Mouse (Mus musculus): ENCODE data around the gene Rasal1. TPM values are rescaled to one million over a fixed set of nuclear protein-coding genes. Genes with fewer than 3 reads are reported as not detected.

Rasal1 gene
- total and polyA plus RNA-seq, 3 experiments: 0.69 to 4.5 TPM; not detected in 1

DNA sequence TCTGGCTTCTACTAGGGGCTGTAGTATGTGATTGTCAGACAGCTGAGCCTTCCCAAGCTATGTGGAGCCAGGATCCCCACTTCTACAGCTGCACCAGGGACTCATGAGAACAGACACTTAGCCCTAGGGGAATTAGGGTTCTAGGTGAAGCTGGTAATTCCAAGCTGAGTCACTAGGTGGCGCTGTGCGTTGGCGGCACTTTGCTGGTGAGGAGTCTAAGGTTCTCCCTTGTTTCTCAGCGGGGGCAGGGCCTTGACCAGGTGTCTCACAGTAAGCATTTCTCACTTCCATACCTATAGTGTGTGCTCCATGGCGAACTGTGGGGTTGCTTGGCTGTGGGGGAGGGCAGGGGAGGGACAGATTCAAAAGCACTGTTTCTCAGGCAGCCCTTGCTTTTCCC is 29.4 kb upstream of the Rasal1 start:
- no peak overlapping the region for H3K27ac ChIP-seq (ENCODE audit: control insufficient read depth, low read depth, low read length)
- no peak for TF ChIP-seq POLR2AphosphoS2 (IDR thresholded peaks at IDR 0.05; ENCODE audit: low read length)
- no peak for TF ChIP-seq ZNF384 (IDR thresholded peaks at IDR 0.05; ENCODE audit: low read depth, low read length)
- TF ChIP-seq CHD2 (IDR thresholded peaks at IDR 0.05; ENCODE audit: low read length): no peak
- TF ChIP-seq EP300 (IDR thresholded peaks at IDR 0.05; ENCODE audit: low read depth in 1 of 2, low read length in 2 of 2): no peak
- no peak for TF ChIP-seq NRF1 (IDR thresholded peaks at IDR 0.05; ENCODE audit: insufficient read depth, low read depth, low read length, poor library complexity, severe bottlenecking)
- peak; percentile 92 to 98 (median 94) for TF ChIP-seq CTCF (IDR thresholded peaks at IDR 0.05 in 2 of 3, conservative IDR thresholded peaks at IDR 0.05 in 1 of 3; ENCODE audit: control insufficient read depth in 1 of 3, insufficient read depth in 1 of 3, low read depth in 2 of 3, low read length in 3 of 3, poor library complexity in 1 of 3, severe bottlenecking in 1 of 3)
- TF ChIP-seq USF1 (IDR thresholded peaks at IDR 0.05; ENCODE audit: low read depth, low read length): no peak
- peak; percentile 64 for TF ChIP-seq SMC3 (IDR thresholded peaks at IDR 0.05; ENCODE audit: low read depth, low read length)
- TF ChIP-seq POLR2A (IDR thresholded peaks at IDR 0.05; ENCODE audit: control insufficient read depth in 1 of 2, insufficient read depth in 1 of 2, low read depth in 1 of 2, low read length in 2 of 2, poor library complexity in 1 of 2): no peak
- no peak for TF ChIP-seq ETS1 (IDR thresholded peaks at IDR 0.05; ENCODE audit: low read depth, low read length)
- no peak for TF ChIP-seq RCOR1 (IDR thresholded peaks at IDR 0.05; ENCODE audit: low read depth, low read length)
- no peak for TF ChIP-seq GABPA (IDR thresholded peaks at IDR 0.05; ENCODE audit: low read depth, low read length)
- TF ChIP-seq MAFK (IDR thresholded peaks at IDR 0.05; ENCODE audit: borderline replicate concordance, low read depth, low read length): no peak
- no peak for TF ChIP-seq TBP (IDR thresholded peaks at IDR 0.05; ENCODE audit: low read depth, low read length)
- no peak for TF ChIP-seq JUND (IDR thresholded peaks at IDR 0.05; ENCODE audit: low read depth, low read length)
- TF ChIP-seq RAD21 (IDR thresholded peaks at IDR 0.05; ENCODE audit: low read depth, low read length): peak; percentile 35
- peak; percentile 42; the same call in 1 of the 2 replicates for TF ChIP-seq E2F4 (IDR thresholded peaks at IDR 0.05; ENCODE audit: borderline replicate concordance, low read depth, low read length)
- peak; percentile 28; the same call in 1 of the 2 replicates for TF ChIP-seq ZC3H11A (IDR thresholded peaks at IDR 0.05; ENCODE audit: low read depth, low read length)
- peaks cover 0 to 7% of the 10 kb centered on the region in 2 experiments; a peak in 2 of 4 replicates for H3K36me3 ChIP-seq (ENCODE audit: control insufficient read depth in 1 of 2, insufficient read depth in 2 of 2, low read length in 2 of 2)
- H3K79me2 ChIP-seq (ENCODE audit: control insufficient read depth, insufficient read depth, low read length, poor library complexity): peaks cover 11% of the 10 kb centered on the region
- H3K4me3 ChIP-seq (ENCODE audit: control insufficient read depth in 1 of 2, insufficient read depth in 1 of 2, low read depth in 2 of 2, low read length in 2 of 2): no peak overlapping the region
- no peak overlapping the region for H3K9ac ChIP-seq (ENCODE audit: control insufficient read depth, low read depth, low read length, poor library complexity, severe bottlenecking)
- H3K9me3 ChIP-seq (replicated peaks; ENCODE audit: insufficient read depth, low read length): no peaks in the 10 kb centered on the region
- DNase-seq (ENCODE audit: low read depth, low spot score): peak; percentile 75
- H3K27me3 ChIP-seq (ENCODE audit: control insufficient read depth in 1 of 2, insufficient read depth in 2 of 2, low read length in 2 of 2): no peaks in the 10 kb centered on the region
- no peaks in the 10 kb centered on the region for H3K4me1 ChIP-seq (ENCODE audit: control insufficient read depth in 1 of 2, insufficient read depth in 2 of 2, low read length in 2 of 2)

DNA sequence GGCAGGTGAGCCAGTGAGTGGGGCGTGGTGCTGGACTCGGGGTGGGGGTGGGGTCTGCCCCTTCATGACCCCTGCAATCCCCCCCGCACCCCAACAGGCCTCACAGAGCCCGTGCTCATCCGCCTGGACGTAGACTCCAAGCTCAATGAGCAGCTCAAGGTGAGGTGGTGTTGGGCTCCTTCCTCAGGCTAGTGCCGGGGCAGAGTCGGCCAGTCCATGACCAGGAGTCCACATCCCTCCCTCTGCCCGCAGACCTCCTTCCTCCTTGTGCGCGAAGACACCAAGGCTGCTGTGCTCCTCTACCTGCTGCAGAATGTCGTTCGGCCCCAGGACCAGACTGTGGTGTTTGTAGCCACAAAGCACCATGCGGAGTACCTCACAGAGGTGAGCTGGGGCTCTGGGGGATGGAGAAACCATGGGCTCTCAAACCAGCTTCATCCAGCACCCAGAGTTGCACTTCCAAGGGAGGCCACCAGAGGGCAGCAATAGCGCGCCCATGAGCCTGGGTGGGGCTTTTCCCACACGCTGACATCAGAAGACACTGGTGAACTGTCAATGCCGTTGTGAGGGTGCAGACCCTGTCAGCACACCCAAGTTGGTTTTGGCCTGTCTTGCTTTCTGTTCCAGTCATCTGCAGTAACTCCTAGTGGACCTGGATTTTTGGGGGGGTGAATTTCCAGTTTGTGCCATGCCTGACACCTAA is 28.1 kb upstream of the Rasal1 start:
- Histone ChIP-seq H3K27ac (ENCODE audit: control insufficient read depth, low read depth, low read length) (no peak overlapping the region), H3K4me3 (ENCODE audit: control insufficient read depth in 1 of 2, insufficient read depth in 1 of 2, low read depth in 2 of 2, low read length in 2 of 2) (no peak overlapping the region), H3K36me3 (ENCODE audit: control insufficient read depth in 1 of 2, insufficient read depth in 2 of 2, low read length in 2 of 2) (peaks cover 0 to 7% of the 10 kb centered on the region in 2 experiments; a peak in 2 of 4 replicates), H3K4me1 (ENCODE audit: control insufficient read depth in 1 of 2, insufficient read depth in 2 of 2, low read length in 2 of 2) (no peaks in the 10 kb centered on the region), H3K79me2 (ENCODE audit: control insufficient read depth, insufficient read depth, low read length, poor library complexity) (peaks cover 3% of the 10 kb centered on the region; the same call in 1 of the 2 replicates), H3K9me3 (replicated peaks; ENCODE audit: insufficient read depth, low read length) (no peaks in the 10 kb centered on the region), H3K9ac (ENCODE audit: control insufficient read depth, low read depth, low read length, poor library complexity, severe bottlenecking) (no peak overlapping the region), H3K27me3 (ENCODE audit: control insufficient read depth in 1 of 2, insufficient read depth in 2 of 2, low read length in 2 of 2) (no peaks in the 10 kb centered on the region)
- peak; percentile 79 for DNase-seq (ENCODE audit: low read depth, low spot score)
- TF ChIP-seq MYC (IDR thresholded peaks at IDR 0.05; ENCODE audit: low read depth, low read length): no peak
- no peak for TF ChIP-seq NRF1 (IDR thresholded peaks at IDR 0.05; ENCODE audit: insufficient read depth, low read depth, low read length, poor library complexity, severe bottlenecking)
- peak; percentile 58; the same call in 1 of the 2 replicates for TF ChIP-seq SIN3A (IDR thresholded peaks at IDR 0.05; ENCODE audit: low read length)
- no peak for TF ChIP-seq USF1 (IDR thresholded peaks at IDR 0.05; ENCODE audit: low read depth, low read length)
- TF ChIP-seq ZC3H11A (IDR thresholded peaks at IDR 0.05; ENCODE audit: low read depth, low read length): peak; percentile 63
- TF ChIP-seq CTCF (IDR thresholded peaks at IDR 0.05 in 2 of 3, conservative IDR thresholded peaks at IDR 0.05 in 1 of 3; ENCODE audit: control insufficient read depth in 1 of 3, insufficient read depth in 1 of 3, low read depth in 2 of 3, low read length in 3 of 3, poor library complexity in 1 of 3, severe bottlenecking in 1 of 3): peak; percentile 95 to 99 (median 98)
- TF ChIP-seq MAZ (IDR thresholded peaks at IDR 0.05; ENCODE audit: low read depth, low read length): peak; percentile 69; the same call in 1 of the 2 replicates
- peak; percentile 82 for TF ChIP-seq SMC3 (IDR thresholded peaks at IDR 0.05; ENCODE audit: low read depth, low read length)
- 0 out of 2 replicates have a peak, but pooled peaks have one; percentile 15 for TF ChIP-seq MAX (IDR thresholded peaks at IDR 0.05; ENCODE audit: low read length)
- no peak for TF ChIP-seq BHLHE40 (IDR thresholded peaks at IDR 0.05; ENCODE audit: borderline replicate concordance, low read depth, low read length)
- TF ChIP-seq RAD21 (IDR thresholded peaks at IDR 0.05; ENCODE audit: low read depth, low read length): peak; percentile 78

Measured in MEL (cell line).